Mouse (Mus musculus) gastrocnemius, postnatal 14 days (tissue): ENCODE measurements at regions not wholly inside any gene's neighbourhood (a gene's known extent, or its start where the extent isn't known, plus 50 kb on each side); places are given as distances from the start of the nearest gene placed in this dataset.

ENCODE experiments used
- DNase-seq: peaks from one replicate; pipeline ENCODE4 v3.0.0; 2021; ENCODE audit warnings: mixed read lengths
- intact Hi-C: fragments of 180-260 bp; cut with DNase I; formaldehyde crosslinking; loops from one replicate; pipeline ENCODE4 v1.15.1; 2025; ENCODE audit warnings: low total_unique reads

DNA sequence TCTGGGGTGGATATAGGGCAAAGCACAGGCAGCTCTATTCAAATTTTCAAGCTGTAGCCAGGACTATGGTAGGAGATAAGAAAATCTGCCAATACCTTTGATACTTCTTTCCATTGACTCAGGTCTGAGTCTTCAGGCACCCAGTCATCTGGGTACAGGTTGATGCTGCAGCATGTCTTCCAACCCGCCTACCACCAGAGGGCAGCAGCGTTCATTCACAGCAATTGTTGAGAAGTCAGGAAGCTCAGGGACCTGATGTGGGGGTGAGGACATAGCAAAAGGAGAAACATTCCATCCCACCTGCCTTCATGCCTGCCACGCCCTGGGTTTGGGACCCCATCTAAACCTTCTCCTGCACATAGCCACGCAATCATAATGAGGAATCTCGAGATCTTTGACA, 118.2 kb upstream of the Gm21876 start:
- no peak for DNase-seq
- intact Hi-C loops = no loop called here

- no peak for DNase-seq
- intact Hi-C loops = loop anchor here (5.0 kb wide), 1 partner anchor 52 kb away; no protein-coding TSS in a partner anchor
Measured at GRCm38 (mm10) chrX:21295460-21295859, 120.0 kb upstream of the Gm21876 start.

DNA sequence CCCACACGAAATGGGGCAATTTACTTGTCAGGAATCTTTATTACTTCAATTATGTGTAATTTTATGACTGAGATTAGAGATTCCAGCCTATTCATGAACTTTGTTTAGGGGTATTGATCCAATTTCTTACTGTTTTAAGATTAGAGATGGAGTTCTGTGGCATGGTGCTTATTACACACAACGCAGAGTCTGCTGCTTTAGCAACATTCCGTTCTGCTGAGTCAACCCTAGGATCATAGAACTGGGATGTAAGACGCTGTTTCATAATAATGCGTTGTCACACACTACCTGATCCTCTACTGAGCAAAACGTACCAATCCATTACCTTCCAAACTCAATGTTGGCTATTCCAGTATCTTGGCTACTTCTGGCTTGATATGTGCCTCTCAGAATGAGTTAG, 121.9 kb upstream of the Gm21876 start:
- intact Hi-C loops = loop anchor here (5.0 kb wide), 1 partner anchor 50 kb away; no protein-coding TSS in a partner anchor
- DNase-seq = no peak

DNA sequence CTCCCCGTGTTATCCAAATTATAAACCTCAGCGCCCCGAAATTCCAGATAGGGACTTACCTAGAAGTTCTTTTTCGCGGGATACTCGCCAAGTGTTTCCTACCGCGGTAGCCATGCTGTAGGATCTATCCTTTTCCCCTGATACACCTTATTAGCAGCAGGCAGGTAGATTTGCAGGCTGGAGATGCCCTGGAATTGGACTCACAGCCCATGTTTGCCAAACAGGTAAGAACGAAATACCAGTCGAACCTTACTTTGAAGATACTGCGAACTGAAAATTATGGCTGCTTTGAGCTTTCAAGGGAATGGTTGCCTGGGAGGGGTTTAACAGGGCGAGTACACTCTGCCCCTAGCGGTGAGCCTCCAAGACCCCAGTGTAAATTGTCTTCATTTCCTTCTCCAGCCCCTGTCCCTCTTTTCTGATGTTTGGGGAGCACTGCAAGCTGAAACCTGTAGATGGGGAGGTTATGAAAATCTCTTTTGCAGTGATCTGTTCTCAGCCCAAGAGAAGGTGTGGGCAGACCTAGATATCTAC, 149.8 kb upstream of the Agtr2 start:
- DNase-seq = no peak
- intact Hi-C loops = no loop called here

GRCm38 (mm10) chrX:21344397-21344796, 139.9 kb upstream of the Agtr2 start:
- no peak for DNase-seq
- intact Hi-C loops = no loop called here

DNA sequence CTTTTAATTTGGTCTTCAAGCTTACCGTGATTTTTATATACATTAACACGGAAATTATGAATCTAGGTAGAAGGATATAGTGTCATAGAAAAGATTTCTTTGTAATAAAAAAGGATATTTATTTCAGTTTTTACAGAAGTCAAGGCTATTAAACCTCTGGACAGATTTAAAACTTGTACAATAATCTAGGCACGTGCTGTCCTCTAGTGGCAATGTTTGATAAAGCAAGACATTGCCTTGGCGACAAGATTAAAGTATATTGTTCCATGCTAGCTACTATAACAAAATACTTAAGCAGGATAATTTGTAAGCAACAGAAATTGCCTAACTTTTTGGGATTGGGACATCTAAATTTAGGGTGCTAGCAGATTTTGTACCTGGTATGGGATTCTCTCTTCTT, 133.8 kb upstream of the Agtr2 start:
- no peak for DNase-seq
- intact Hi-C loops = no loop called here

- no peak for DNase-seq
- intact Hi-C loops = no loop called here
Measured at GRCm38 (mm10) chrX:21352350-21352749, 132.0 kb upstream of the Agtr2 start.

DNA sequence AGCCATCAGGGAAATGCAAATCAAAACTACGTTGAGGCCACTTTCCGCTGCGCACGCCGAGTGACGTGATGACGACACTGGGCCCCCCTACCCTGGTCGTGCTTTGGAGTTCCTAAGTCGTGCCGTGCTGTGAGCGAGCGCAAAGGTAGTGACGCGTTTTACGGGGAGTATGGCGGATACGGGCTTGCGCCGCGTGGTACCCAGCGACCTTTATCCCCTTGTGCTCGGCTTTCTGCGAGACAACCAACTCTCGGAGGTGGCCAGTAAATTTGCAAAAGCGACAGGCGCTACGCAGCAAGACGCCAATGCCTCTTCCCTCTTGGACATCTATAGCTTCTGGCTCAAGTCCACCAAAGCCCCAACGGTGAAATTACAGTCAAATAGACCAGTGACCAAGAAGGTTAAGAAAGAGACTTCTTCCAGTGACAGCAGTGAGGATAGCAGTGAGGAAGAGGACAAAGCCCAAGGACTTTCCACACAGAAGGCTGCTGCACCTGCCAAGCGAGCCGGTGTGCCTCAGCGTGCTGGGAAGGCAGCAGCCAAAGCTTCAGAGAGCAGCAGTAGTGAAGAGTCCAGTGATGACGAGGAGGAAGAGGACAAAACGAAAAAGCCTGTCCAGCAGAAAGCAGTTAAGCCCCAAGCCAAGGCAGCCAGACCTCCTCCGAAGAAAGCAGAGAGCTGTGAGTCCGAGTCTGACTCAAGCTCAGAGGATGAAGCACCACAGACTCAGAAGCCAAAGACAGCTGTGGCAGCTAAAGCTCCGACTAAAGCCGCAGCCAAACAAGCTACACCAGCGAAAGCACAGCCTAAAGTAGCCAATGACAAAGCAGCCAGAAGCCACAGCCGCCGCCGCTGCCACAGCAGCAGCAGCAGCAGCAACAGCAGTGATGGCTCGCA, 123.3 kb upstream of the Agtr2 start:
- DNase-seq = peak; percentile 16
- intact Hi-C loops = no loop called here

- DNase-seq = no peak
- intact Hi-C loops = no loop called here
Measured at GRCm38 (mm10) chrX:21385221-21385620, 99.1 kb upstream of the Agtr2 start.

- no peak for DNase-seq
- intact Hi-C loops = no loop called here
Measured at GRCm38 (mm10) chrX:21389992-21390391, 94.4 kb upstream of the Agtr2 start.

GRCm38 (mm10) chrX:21393212-21393611, 91.1 kb upstream of the Agtr2 start:
- intact Hi-C loops = no loop called here
- peak; percentile 17 for DNase-seq

GRCm38 (mm10) chrX:21424797-21425196, 59.5 kb upstream of the Agtr2 start:
- DNase-seq = no peak

GRCm38 (mm10) chrX:21428081-21428480, 56.3 kb upstream of the Agtr2 start:
- intact Hi-C loops = no loop called here
- no peak for DNase-seq

More at GRCm38 (mm10) chrX:21424797-21425196, 59.5 kb upstream of the Agtr2 start:
- intact Hi-C loops = no loop called here

- no peak for DNase-seq
- intact Hi-C loops = no loop called here
Measured at GRCm38 (mm10) chrX:21433501-21433900, 50.8 kb upstream of the Agtr2 start.
